Mouse (Mus musculus) embryonic stem cell, embryonic (primary cell): ENCODE measurements around the gene Mrpl28.

Source experiments
- CTCF ChIA-PET, 4 experiments: fragments of 300-600 bp in 2 of 4; fragments of 350-600 bp in 2 of 4; sonication (Branson Sonifier 250); formaldehyde crosslinking; loops; one replicate each; lab custom pipeline; 2022; ENCODE audit warnings: inconsistent platforms in 2 of 4; lab: Charles Lee
- POLR2A ChIA-PET, 4 experiments: fragments of 300-600 bp in 2 of 4; fragments of 350-600 bp in 2 of 4; sonication (Branson Sonifier 250); formaldehyde crosslinking; loops; one replicate each; lab custom pipeline; 2022; ENCODE audit warnings: antibody characterized with exemption in 4 of 4, inconsistent platforms in 1 of 4; lab: Charles Lee

Gene Mrpl28

GRCm38 (mm10) chr17:26111024-26111423, 12.3 kb upstream of the Mrpl28 start:
- CTCF ChIA-PET: interaction anchor here in 2 of 4 experiments (0.8 to 2.4 kb wide), 5 partner anchors 9 to 102 kb away, joined by 3 to 8 read pairs (median 4); partner anchors contain the start of genes Decr2 (in 1 of the 2) and Mrpl28 (in 1 of the 2)
- POLR2A ChIA-PET: interaction anchor here (0.5 to 7.4 kb wide), 25 partner anchors 10 to 1132 kb away, joined by 3 to 106 read pairs (median 4); partner anchors contain the start of genes Nme4 (in 3 of the 4), Mrpl28 (in 2 of the 4), Axin1 (in 1 of the 4) and Decr2 (in 1 of the 4)

- ChIA-PET POLR2A (interaction anchor here in 3 of 4 experiments (1.0 to 7.4 kb wide), 12 partner anchors 11 to 285 kb away, joined by 3 to 106 read pairs (median 8); partner anchors contain the start of genes Mrpl28 (in 2 of the 3), Nme4 (in 2 of the 3), Axin1 (in 1 of the 3) and Decr2 (in 1 of the 3)), CTCF (interaction anchor here in 2 of 4 experiments (0.7 to 2.4 kb wide), 5 partner anchors 9 to 19 kb away, joined by 3 to 8 read pairs (median 3); partner anchors contain the start of gene Mrpl28 (in 1 of the 2))
These were observed 11.6 kb upstream of the Mrpl28 start for GRCm38 (mm10) chr17:26111722-26112121.

- ChIA-PET POLR2A (interaction anchor here (0.5 to 7.4 kb wide), 26 partner anchors 8 to 1550 kb away, joined by 3 to 106 read pairs (median 6); partner anchors contain the start of genes Mrpl28 (in 3 of the 4), Axin1 (in 2 of the 4), Decr2 (in 2 of the 4) and Luc7l (in 2 of the 4)), CTCF (interaction anchor here in 3 of 4 experiments (0.7 to 1.7 kb wide), 13 partner anchors 10 to 280 kb away, joined by 3 to 6 read pairs (median 4); partner anchors contain the start of genes Decr2 (in 2 of the 3), Axin1 (in 1 of the 3), Mcrip2 (in 1 of the 3) and Mrpl28 (in 1 of the 3))
These were observed 10.5 kb upstream of the Mrpl28 start for GRCm38 (mm10) chr17:26112751-26113150.

- POLR2A ChIA-PET: interaction anchor here (0.5 to 7.4 kb wide), 34 partner anchors 8 to 1550 kb away, joined by 3 to 106 read pairs (median 5); partner anchors contain the start of genes Mrpl28 (in 3 of the 4), Axin1 (in 2 of the 4), Decr2 (in 2 of the 4) and Luc7l (in 2 of the 4)
- CTCF ChIA-PET: interaction anchor here (0.7 to 1.7 kb wide), 18 partner anchors 9 to 281 kb away, joined by 3 to 6 read pairs (median 4); partner anchors contain the start of genes Decr2 (in 2 of the 4), Mrpl28 (in 2 of the 4), Axin1 (in 1 of the 4) and Mcrip2 (in 1 of the 4)
These were observed 9.9 kb upstream of the Mrpl28 start, which contains the start of gene Tmem8 for GRCm38 (mm10) chr17:26113181-26113948. Gene Tmem8, plus strand, starts transcription at chr17:26113299.

- ChIA-PET CTCF (interaction anchor here (0.7 to 1.7 kb wide), 13 partner anchors 8 to 281 kb away, joined by 3 to 6 read pairs (median 4); partner anchors contain the start of genes Mrpl28 (in 2 of the 4), Axin1 (in 1 of the 4), Decr2 (in 1 of the 4) and Mcrip2 (in 1 of the 4)), POLR2A (interaction anchor here in 3 of 4 experiments (0.6 to 7.4 kb wide), 30 partner anchors 8 to 281 kb away, joined by 3 to 106 read pairs (median 5); partner anchors contain the start of genes Mrpl28 (in 3 of the 3), Axin1 (in 2 of the 3), Decr2 (in 2 of the 3) and Luc7l (in 2 of the 3))
These were observed 9.2 kb upstream of the Mrpl28 start for GRCm38 (mm10) chr17:26114061-26114460.

GRCm38 (mm10) chr17:26114461-26114860, 8.8 kb upstream of the Mrpl28 start:
- POLR2A ChIA-PET: interaction anchor here in 3 of 4 experiments (0.6 to 7.4 kb wide), 20 partner anchors 8 to 139 kb away, joined by 3 to 106 read pairs (median 6); partner anchors contain the start of genes Mrpl28 (in 3 of the 3), Axin1 (in 2 of the 3), Luc7l (in 2 of the 3) and Decr2 (in 1 of the 3)
- CTCF ChIA-PET: interaction anchor here (0.7 to 1.7 kb wide), 6 partner anchors 9 to 138 kb away, joined by 3 to 6 read pairs (median 4); partner anchors contain the start of genes Axin1 (in 1 of the 4), Decr2 (in 1 of the 4) and Mrpl28 (in 1 of the 4)

GRCm38 (mm10) chr17:26115205-26115898, 7.9 kb upstream of the Mrpl28 start:
- ChIA-PET CTCF (interaction anchor here in 3 of 4 experiments (0.7 to 1.6 kb wide), 5 partner anchors 23 to 117 kb away, joined by 3 to 11 read pairs (median 3); partner anchors contain the start of genes Axin1 (in 2 of the 3) and Decr2 (in 1 of the 3)), POLR2A (interaction anchor here in 2 of 4 experiments (1.1 to 7.4 kb wide), 8 partner anchors 8 to 138 kb away, joined by 3 to 106 read pairs (median 16); partner anchors contain the start of genes Axin1 (in 2 of the 2), Luc7l (in 2 of the 2), Decr2 (in 1 of the 2) and Mrpl28 (in 1 of the 2))

GRCm38 (mm10) chr17:26115956-26116487, 7.3 kb upstream of the Mrpl28 start:
- CTCF ChIA-PET: interaction anchor here in 1 of 4 experiments (1.0 to 1.6 kb wide), 2 partner anchors 22 to 104 kb away, joined by 3 to 5 read pairs; partner anchors contain the start of gene Axin1

GRCm38 (mm10) chr17:26116503-26117258, 6.6 kb upstream of the Mrpl28 start:
- POLR2A ChIA-PET: interaction anchor here in 3 of 4 experiments (0.5 to 4.8 kb wide), 8 partner anchors 16 to 786 kb away, joined by 3 to 22 read pairs (median 4); partner anchors contain the start of genes Axin1 (in 3 of the 3) and Luc7l (in 1 of the 3)
- CTCF ChIA-PET: interaction anchor here in 2 of 4 experiments (1.0 to 1.6 kb wide), 2 partner anchors 22 to 105 kb away, joined by 3 to 5 read pairs; partner anchors contain the start of gene Axin1 (in 1 of the 2)

More at GRCm38 (mm10) chr17:26115956-26116487, 7.3 kb upstream of the Mrpl28 start:
- POLR2A ChIA-PET: interaction anchor here in 3 of 4 experiments (0.5 to 7.4 kb wide), 6 partner anchors 7 to 137 kb away, joined by 3 to 106 read pairs (median 21); partner anchors contain the start of genes Axin1 (in 2 of the 3), Decr2 (in 1 of the 3), Luc7l (in 1 of the 3) and Mrpl28 (in 1 of the 3)

GRCm38 (mm10) chr17:26119766-26120710, 3.3 kb upstream of the Mrpl28 start:
- ChIA-PET POLR2A (interaction anchor here in 3 of 4 experiments (0.6 to 6.2 kb wide), 14 partner anchors 8 to 139 kb away, joined by 3 to 61 read pairs (median 4); partner anchors contain the start of genes Axin1 (in 1 of the 3), Luc7l (in 1 of the 3) and Tmem8 (in 1 of the 3)), CTCF (interaction anchor here in 1 of 4 experiments (0.8 to 1.6 kb wide), 6 partner anchors 9 to 124 kb away, joined by 3 to 6 read pairs (median 4); partner anchors contain the start of genes Axin1, Decr2 and Fam234a)

- ChIA-PET POLR2A (interaction anchor here (0.6 to 6.2 kb wide), 29 partner anchors 9 to 1075 kb away, joined by 3 to 61 read pairs (median 4); partner anchors contain the start of genes Axin1 (in 4 of the 4), Tmem8 (in 3 of the 4), Decr2 (in 1 of the 4) and Mcrip2 (in 1 of the 4)), CTCF (interaction anchor here (0.6 to 2.4 kb wide), 14 partner anchors 9 to 107 kb away, joined by 3 to 8 read pairs (median 4); partner anchors contain the start of genes Tmem8 (in 2 of the 4) and Axin1 (in 1 of the 4))
These were observed 714 bp upstream of the Mrpl28 start for GRCm38 (mm10) chr17:26122431-26123140.

GRCm38 (mm10) chr17:26124560-26124959, 1.3 kb downstream of the Mrpl28 start:
- CTCF ChIA-PET: interaction anchor here in 1 of 4 experiments (1.4 kb wide), 1 partner anchor 113 kb away, joined by 3 read pairs; no protein-coding TSS in a partner anchor
- POLR2A ChIA-PET: interaction anchor here in 3 of 4 experiments (0.7 to 6.2 kb wide), 16 partner anchors 9 to 291 kb away, joined by 3 to 61 read pairs (median 4); partner anchors contain the start of genes Decr2 (in 2 of the 3), Tmem8 (in 2 of the 3), Axin1 (in 1 of the 3) and Stub1 (in 1 of the 3)

- CTCF ChIA-PET: no interaction called here
- POLR2A ChIA-PET: interaction anchor here in 2 of 4 experiments (2.3 to 6.2 kb wide), 3 partner anchors 8 to 13 kb away, joined by 7 to 61 read pairs (median 25); partner anchors contain the start of genes Axin1 (in 1 of the 2) and Tmem8 (in 1 of the 2)
These were observed 1.9 kb downstream of the Mrpl28 start for GRCm38 (mm10) chr17:26125226-26125625.
